Comparison of ENCODE assay signal across 8 mouse cellular contexts in the genomic region with DNA sequence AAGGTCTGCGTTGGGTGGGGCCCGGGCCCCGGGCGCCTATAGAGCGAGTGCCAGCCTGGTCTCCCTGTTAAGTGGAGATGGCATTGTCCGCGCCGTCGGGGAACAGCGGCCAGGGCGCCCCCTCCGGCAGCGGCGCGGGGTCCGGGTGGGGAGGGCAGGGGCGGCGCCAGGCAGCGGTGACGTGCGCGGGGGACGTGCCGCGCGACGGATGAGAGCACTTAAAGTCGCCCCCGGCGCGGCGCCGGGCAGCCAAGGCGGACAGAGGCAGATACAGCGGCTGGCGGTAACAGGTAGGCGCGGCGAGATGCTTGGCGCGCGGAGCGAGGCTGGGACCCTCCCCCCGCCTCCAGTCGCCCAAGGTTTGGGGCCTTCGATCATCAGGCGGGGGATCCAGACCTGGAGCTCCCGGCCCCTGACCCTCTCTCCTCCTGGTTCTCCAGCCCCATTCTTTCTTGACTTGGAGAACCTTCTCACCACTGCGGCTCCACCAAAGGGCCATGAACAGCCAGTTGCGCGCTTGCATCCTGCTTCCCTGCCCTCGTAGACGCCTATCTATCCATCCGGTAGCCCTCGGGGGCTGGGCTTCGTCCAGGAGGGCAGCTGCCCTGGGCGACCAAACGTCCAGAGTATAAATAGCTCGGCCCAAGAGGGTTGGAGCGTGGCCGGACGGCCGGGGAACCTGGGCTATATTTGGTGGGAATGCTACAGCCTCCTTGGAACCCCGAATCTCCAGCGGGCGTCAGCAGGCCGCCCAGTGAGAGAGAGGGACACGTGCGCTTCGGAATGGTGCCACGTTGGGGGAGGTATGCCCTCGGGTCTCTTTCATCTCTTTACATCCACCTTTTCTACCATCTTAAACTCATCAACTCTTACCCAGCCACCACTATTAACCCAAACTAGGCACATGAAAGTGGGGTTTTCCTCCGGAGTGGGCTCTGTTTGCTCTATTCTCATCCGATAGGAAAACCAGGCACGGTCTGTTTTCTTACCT. TPM values are rescaled to one million over a fixed set of nuclear protein-coding genes. Genes with fewer than 3 reads are reported as not detected.
DNase-seq lines count a peak whose midpoint lies in the region; ATAC-seq and TF ChIP-seq lines count a peak whose summit lies in the region.

No protein-coding gene starts in this region.

- peak overlapping the region; percentile 55 for H3K9ac ChIP-seq in intestine, postnatal 0 days (ENCODE audit: low read depth, low read length)

- WGBS in intestine, postnatal 0 days = 7% methylated on average over 59 of the region's 75 CpGs
- 20% methylated on average over 62 of the region's 75 CpGs for WGBS in macrophage (ENCODE audit: missing documents)

- peak overlapping the region; percentile 73 for H3K4me3 ChIP-seq in erythroblast, embryonic 14.5 days (replicated peaks)
- peak overlapping the region; percentile 55 for H3K4me3 ChIP-seq in brown adipose tissue, adult 24 weeks (ENCODE audit: insufficient read depth, low read depth, low read length)
- peak overlapping the region; percentile 52 for H3K4me3 ChIP-seq in intestine, postnatal 0 days (ENCODE audit: low read depth, low read length)
- peak overlapping the region; percentile 84 for H3K4me3 ChIP-seq in macrophage (ENCODE audit: inconsistent target)

- peaks cover 51% of the 10 kb centered on the region for H3K79me2 ChIP-seq in macrophage (ENCODE audit: inconsistent target)

- peak overlapping the region; percentile 90 for H3K4me2 ChIP-seq in intestine, postnatal 0 days (replicated peaks; ENCODE audit: low read depth)

- peaks cover 59% of the 10 kb centered on the region for H3K27me3 ChIP-seq in erythroblast, embryonic 14.5 days (ENCODE audit: control insufficient read depth)
- H3K27me3 ChIP-seq in intestine, postnatal 0 days (replicated peaks; ENCODE audit: control insufficient read depth, insufficient read depth, low read length) = no peaks in the 10 kb centered on the region

- intact Hi-C loops in gastrocnemius, postnatal 14 days (cut with DNase I; ENCODE audit: low total_unique reads) = no loop called here

- H3K4me1 ChIP-seq in erythroblast, embryonic 14.5 days (ENCODE audit: control insufficient read depth) = peaks cover 70% of the 10 kb centered on the region
- peaks cover 10% of the 10 kb centered on the region for H3K4me1 ChIP-seq in brown adipose tissue, adult 24 weeks (ENCODE audit: control insufficient read depth, insufficient read depth, insufficient read length, low read length)
- H3K4me1 ChIP-seq in intestine, postnatal 0 days (replicated peaks; ENCODE audit: control insufficient read depth, insufficient read depth, low read length) = peaks cover 18% of the 10 kb centered on the region

- no peak overlapping the region for H3K27ac ChIP-seq in brown adipose tissue, adult 24 weeks (replicated peaks; ENCODE audit: low read depth, low read length)
- peak overlapping the region; percentile 46 for H3K27ac ChIP-seq in intestine, postnatal 0 days (ENCODE audit: low read depth, low read length)
- peak overlapping the region; percentile 68 for H3K27ac ChIP-seq in macrophage

- peak; percentile 84 for DNase-seq in gastrocnemius, postnatal 14 days
- peak; percentile 53 to 62 for DNase-seq in spleen, postnatal 10 days (ENCODE audit: low spot score in 2 of 2)
- DNase-seq in right cerebral cortex, postnatal 4 days = no peak

- ATAC-seq in erythroblast, adult 5-6 weeks (replicated peaks; ENCODE audit: low FRiP score, poor library complexity, severe bottlenecking) = no peak
- ATAC-seq in intestine, postnatal 0 days = peak; percentile 39

- H3K36me3 ChIP-seq in erythroblast, embryonic 14.5 days (ENCODE audit: control insufficient read depth) = peaks cover 25% of the 10 kb centered on the region
- no peaks in the 10 kb centered on the region for H3K36me3 ChIP-seq in intestine, postnatal 0 days (ENCODE audit: control insufficient read depth, insufficient read depth)
- H3K36me3 ChIP-seq in macrophage (ENCODE audit: inconsistent target) = no peaks in the 10 kb centered on the region

- H3K9me3 ChIP-seq in erythroblast, embryonic 14.5 days (ENCODE audit: control insufficient read depth, low read length) = no peaks in the 10 kb centered on the region; the same call in 1 of the 2 replicates
- no peaks in the 10 kb centered on the region for H3K9me3 ChIP-seq in intestine, postnatal 0 days (ENCODE audit: control insufficient read depth)

- TF ChIP-seq CTCF in intestine, postnatal 0 days (IDR thresholded peaks at IDR 0.05; ENCODE audit: low read depth) = peak; percentile 46

RNA-seq across cellular contexts. Expression of a gene that starts 0.9 kb away (rescaled TPM):
- 7.3 and 8.2 TPM in 2 replicates for polyA plus RNA-seq in erythroblast, embryonic 14.5 days (2012)
- 5.2 and 11.7 TPM in 2 replicates for total RNA-seq in erythroblast, adult 5-6 weeks (2015; ENCODE audit: low replicate concordance)
- 5.6 and 7.1 TPM in 2 replicates for total RNA-seq in erythroblast, adult 5-6 weeks (2017; ENCODE audit: low replicate concordance)
- polyA plus RNA-seq in brown adipose tissue, adult 24 weeks (2012; ENCODE audit: insufficient read depth, insufficient read length, missing spikeins) = 1.6 and 2.2 TPM in 2 replicates
- 100 to 1,000 TPM; 272 to 355 TPM for total RNA-seq in gastrocnemius, postnatal 14 days (2021)
- polyA plus RNA-seq in intestine, postnatal 0 days (2015; fragmentation: Nextera tagmentation; extraction: Ambion mirVana) = 7.2 and 8.0 TPM in 2 replicates
- 10 to 100 TPM in 16 of 26 experiments, 1 to 10 TPM in 10; 3.5 to 51.9 (median 13.5) TPM for total RNA-seq in macrophage (2018; cell fraction: chromatin; rRNA removed)
- 10 to 100 TPM in 19 of 26 experiments, 1 to 10 TPM in 7; 7.0 to 23.7 (median 14.7) TPM for total RNA-seq in macrophage (2018; cell fraction: cytosol; rRNA removed)
- total RNA-seq in macrophage (2018; cell fraction: nucleus; rRNA removed) = 10 to 100 TPM in 25 of 26 experiments, 1 to 10 TPM in 1; 8.3 to 45.2 (median 18.7) TPM
- polyA plus RNA-seq in macrophage (2018) = 5.7 to 18.5 TPM (median 14.2 TPM) in 3 replicates

RNA-seq across cellular contexts. Expression of a gene that starts 16.5 kb away (rescaled TPM):
- 0.23 and 0.39 TPM in 2 replicates for polyA plus RNA-seq in erythroblast, embryonic 14.5 days (2012)
- total RNA-seq in erythroblast, adult 5-6 weeks (2015; ENCODE audit: low replicate concordance) = 2.3 and 5.2 TPM in 2 replicates
- 4.4 and 6.0 TPM in 2 replicates for total RNA-seq in erythroblast, adult 5-6 weeks (2017; ENCODE audit: low replicate concordance)
- polyA plus RNA-seq in brown adipose tissue, adult 24 weeks (2012; ENCODE audit: insufficient read depth, insufficient read length, missing spikeins) = 7.1 and 11.1 TPM in 2 replicates
- total RNA-seq in gastrocnemius, postnatal 14 days (2021) = 1 to 10 TPM; 2.3 to 2.8 TPM
- polyA plus RNA-seq in intestine, postnatal 0 days (2015; fragmentation: Nextera tagmentation; extraction: Ambion mirVana) = 1.1 and 1.3 TPM in 2 replicates
- 10 to 100 TPM in 22 of 26 experiments, 1 to 10 TPM in 4; 4.9 to 30.4 (median 18.1) TPM for total RNA-seq in macrophage (2018; cell fraction: chromatin; rRNA removed)
- 1 to 10 TPM in 25 of 26 experiments, under 1 TPM in 1; 0.86 to 2.5 (median 1.6) TPM for total RNA-seq in macrophage (2018; cell fraction: cytosol; rRNA removed)
- total RNA-seq in macrophage (2018; cell fraction: nucleus; rRNA removed) = 10 to 100 TPM in 11 of 26 experiments, 1 to 10 TPM in 15; 2.1 to 20.2 (median 8.7) TPM
- polyA plus RNA-seq in macrophage (2018) = 1.4 to 3.2 TPM (median 1.7 TPM) in 3 replicates

RNA-seq across cellular contexts. Expression of a gene that starts 42.0 kb away (rescaled TPM):
- polyA plus RNA-seq in erythroblast, embryonic 14.5 days (2012) = 10.5 and 11.4 TPM in 2 replicates
- 70.3 and 83.2 TPM in 2 replicates for total RNA-seq in erythroblast, adult 5-6 weeks (2015; ENCODE audit: low replicate concordance)
- total RNA-seq in erythroblast, adult 5-6 weeks (2017; ENCODE audit: low replicate concordance) = 121 and 148 TPM in 2 replicates
- polyA plus RNA-seq in brown adipose tissue, adult 24 weeks (2012; ENCODE audit: insufficient read depth, insufficient read length, missing spikeins) = 33.8 and 36.5 TPM in 2 replicates
- total RNA-seq in gastrocnemius, postnatal 14 days (2021) = 10 to 100 TPM; 50.2 to 56.9 TPM
- 62.0 and 65.6 TPM in 2 replicates for polyA plus RNA-seq in intestine, postnatal 0 days (2015; fragmentation: Nextera tagmentation; extraction: Ambion mirVana)
- total RNA-seq in macrophage (2018; cell fraction: chromatin; rRNA removed) = 100 to 1,000 TPM; 103 to 175 (median 134) TPM
- 10 to 100 TPM; 68.5 to 95.3 (median 81.8) TPM for total RNA-seq in macrophage (2018; cell fraction: cytosol; rRNA removed)
- 100 to 1,000 TPM in 18 of 26 experiments, 10 to 100 TPM in 8; 84.5 to 147 (median 104) TPM for total RNA-seq in macrophage (2018; cell fraction: nucleus; rRNA removed)
- 77.7 to 122 TPM (median 77.9 TPM) in 3 replicates for polyA plus RNA-seq in macrophage (2018)
